Mouse (Mus musculus) MEL (cell line): ENCODE data around the gene Cabp2. TPM values are rescaled to one million over a fixed set of nuclear protein-coding genes. Genes with fewer than 3 reads are reported as not detected.
"Not testable (repeated sequence)": the region's sequence is repeated elsewhere in the genome, so short reads cannot be mapped to it uniquely, and the experiment has no call there.

Experiments used
- DNase-seq: peaks from one replicate; pipeline ENCODE4 v3.0.0; 2011; ENCODE audit warnings: low read depth, low spot score
- H3K27ac ChIP-seq: 2 replicates; pipeline ENCODE4 v1.5.1; 2012; ENCODE audit warnings: low read depth, mild to moderate bottlenecking, control low read depth, low read length, moderate library complexity; ENCODE audit not compliant: control insufficient read depth
- H3K27me3 ChIP-seq, 2 experiments: fragments of 150-350 bp in 1 of 2; sonication (generic) in 1 of 2; 2 replicates each; pipeline ENCODE4 v1.6.1; 2012; ENCODE audit warnings: low read length in 2 of 2, mild to moderate bottlenecking in 2 of 2, improper control_type of control experiment in 1 of 2, moderate library complexity in 1 of 2; ENCODE audit not compliant: insufficient read depth in 2 of 2, control insufficient read depth in 1 of 2
- H3K36me3 ChIP-seq, 2 experiments: 2 replicates each; pipeline ENCODE4 v1.6.1; 2012 to 2014; ENCODE audit warnings: low read length in 2 of 2, improper control_type of control experiment in 1 of 2, inconsistent platforms in 1 of 2, mild to moderate bottlenecking in 1 of 2; ENCODE audit not compliant: insufficient read depth in 2 of 2, control insufficient read depth in 1 of 2
- H3K4me1 ChIP-seq, 2 experiments: fragments of 150-350 bp in 1 of 2; sonication (generic) in 1 of 2; 2 replicates each; pipeline ENCODE4 v1.6.1; 2012; ENCODE audit warnings: low read length in 2 of 2, improper control_type of control experiment in 1 of 2, mild to moderate bottlenecking in 1 of 2; ENCODE audit not compliant: insufficient read depth in 2 of 2, control insufficient read depth in 1 of 2
- H3K4me3 ChIP-seq, 2 experiments: fragments of 150-350 bp in 1 of 2; sonication (generic) in 1 of 2; 2 replicates each; pipeline ENCODE4 v1.5.1; 2012; ENCODE audit warnings: low read depth in 2 of 2, low read length in 2 of 2, mild to moderate bottlenecking in 2 of 2, moderate library complexity in 2 of 2, control low read depth in 1 of 2, improper control_type of control experiment in 1 of 2; ENCODE audit not compliant: control insufficient read depth in 1 of 2, insufficient read depth in 1 of 2
- H3K79me2 ChIP-seq: 2 replicates; pipeline ENCODE4 v1.6.1; 2012; ENCODE audit warnings: mild to moderate bottlenecking, low read length, moderate library complexity; ENCODE audit not compliant: control insufficient read depth, poor library complexity, insufficient read depth
- H3K9ac ChIP-seq: 2 replicates; pipeline ENCODE4 v1.6.1; 2012; ENCODE audit warnings: low read depth, mild to moderate bottlenecking, control low read depth, low read length, moderate library complexity; ENCODE audit not compliant: control insufficient read depth, poor library complexity, severe bottlenecking
- H3K9me3 ChIP-seq: fragments of 150-350 bp; sonication (generic); replicated peaks from 2 replicates; pipeline ENCODE4 v1.6.1; 2012; ENCODE audit warnings: mild to moderate bottlenecking, low read length, improper control_type of control experiment, moderate library complexity; ENCODE audit not compliant: insufficient read depth
- BHLHE40 ChIP-seq: IDR thresholded peaks from 2 replicates; pipeline ENCODE4 v1.6.1; 2012; ENCODE audit warnings: low read depth, mild to moderate bottlenecking, inconsistent platforms, low read length, improper control_type of control experiment, borderline replicate concordance
- CHD1 ChIP-seq: IDR thresholded peaks from 2 replicates; pipeline ENCODE4 v1.6.1; 2012; ENCODE audit warnings: low read depth, mild to moderate bottlenecking, inconsistent platforms, low read length, improper control_type of control experiment
- CTCF ChIP-seq, 3 experiments: IDR thresholded peaks in 2 of 3; conservative IDR thresholded peaks in 1 of 3; 2 replicates each; pipeline ENCODE4 v1.5.1; 2011 to 2012; ENCODE audit warnings: low read length in 3 of 3, low read depth in 2 of 3, mild to moderate bottlenecking in 2 of 3, improper control_type of control experiment in 1 of 3, inconsistent platforms in 1 of 3, mixed read lengths in 1 of 3, moderate library complexity in 1 of 3; ENCODE audit not compliant: control insufficient read depth in 1 of 3, insufficient read depth in 1 of 3, poor library complexity in 1 of 3, severe bottlenecking in 1 of 3
- E2F4 ChIP-seq: IDR thresholded peaks from 2 replicates; pipeline ENCODE4 v1.6.1; 2011; ENCODE audit warnings: low read depth, low read length, improper control_type of control experiment, borderline replicate concordance
- JUND ChIP-seq: IDR thresholded peaks from 2 replicates; pipeline ENCODE4 v1.6.1; 2011; ENCODE audit warnings: low read depth, mild to moderate bottlenecking, improper control_type of control experiment, low read length
- KAT2A ChIP-seq: conservative IDR thresholded peaks from 2 replicates; pipeline ENCODE4 v1.6.1; 2012; ENCODE audit warnings: low read depth, low read length, improper control_type of control experiment, inconsistent platforms
- MAFK ChIP-seq: IDR thresholded peaks from 2 replicates; pipeline ENCODE4 v1.6.1; 2011; ENCODE audit warnings: low read depth, mild to moderate bottlenecking, low read length, improper control_type of control experiment, borderline replicate concordance
- MXI1 ChIP-seq: IDR thresholded peaks from 2 replicates; pipeline ENCODE4 v1.6.1; 2011; ENCODE audit warnings: mild to moderate bottlenecking, low read depth, low read length, improper control_type of control experiment
- MYB ChIP-seq: IDR thresholded peaks from 2 replicates; pipeline ENCODE4 v1.6.1; 2011; ENCODE audit warnings: mild to moderate bottlenecking, low read depth, low read length, improper control_type of control experiment
- MYC ChIP-seq: IDR thresholded peaks from 2 replicates; pipeline ENCODE4 v1.6.1; 2011; ENCODE audit warnings: low read depth, mild to moderate bottlenecking, low read length, improper control_type of control experiment, moderate library complexity
- NRF1 ChIP-seq: IDR thresholded peaks from 2 replicates; pipeline ENCODE4 v1.6.1; 2014; ENCODE audit warnings: low read depth, mild to moderate bottlenecking, inconsistent platforms, low read length, improper control_type of control experiment, moderate library complexity; ENCODE audit not compliant: poor library complexity, insufficient read depth, severe bottlenecking
- POLR2A ChIP-seq, 2 experiments: IDR thresholded peaks; 2 replicates each; pipeline ENCODE4 v1.6.1; 2011 to 2012; ENCODE audit warnings: low read length in 2 of 2, mild to moderate bottlenecking in 2 of 2, control low read depth in 1 of 2, improper control_type of control experiment in 1 of 2, low read depth in 1 of 2, moderate library complexity in 1 of 2; ENCODE audit not compliant: control insufficient read depth in 1 of 2, insufficient read depth in 1 of 2, poor library complexity in 1 of 2
- POLR2AphosphoS2 ChIP-seq: IDR thresholded peaks from 2 replicates; pipeline ENCODE4 v1.6.1; 2011; ENCODE audit warnings: low read length, improper control_type of control experiment
- RAD21 ChIP-seq: IDR thresholded peaks from 2 replicates; pipeline ENCODE4 v1.6.1; 2011; ENCODE audit warnings: mild to moderate bottlenecking, low read depth, low read length, improper control_type of control experiment
- RCOR1 ChIP-seq: IDR thresholded peaks from 2 replicates; pipeline ENCODE4 v1.6.1; 2012; ENCODE audit warnings: low read depth, mild to moderate bottlenecking, inconsistent platforms, low read length, improper control_type of control experiment
- SIN3A ChIP-seq: IDR thresholded peaks from 2 replicates; pipeline ENCODE4 v1.6.1; 2012; ENCODE audit warnings: low read length, improper control_type of control experiment, inconsistent platforms
- SMC3 ChIP-seq: IDR thresholded peaks from 2 replicates; pipeline ENCODE4 v1.6.1; 2011; ENCODE audit warnings: low read depth, low read length, improper control_type of control experiment
- TAL1 ChIP-seq: IDR thresholded peaks from 2 replicates; pipeline ENCODE4 v1.6.1; 2012; ENCODE audit warnings: mild to moderate bottlenecking, inconsistent platforms, low read length, moderate library complexity, mixed read lengths
- TBP ChIP-seq: IDR thresholded peaks from 2 replicates; pipeline ENCODE4 v1.8.0; 2011; ENCODE audit warnings: low read depth, low read length, improper control_type of control experiment
- UBTF ChIP-seq: IDR thresholded peaks from 2 replicates; pipeline ENCODE4 v1.6.1; 2012; ENCODE audit warnings: low read depth, mild to moderate bottlenecking, inconsistent platforms, low read length, improper control_type of control experiment, moderate library complexity, borderline replicate concordance; ENCODE audit not compliant: insufficient read depth
- USF2 ChIP-seq, 2 experiments: IDR thresholded peaks; 2 replicates each; pipeline ENCODE4 v1.6.1; 2011 to 2012; ENCODE audit warnings: improper control_type of control experiment in 2 of 2, low read length in 2 of 2, borderline replicate concordance in 1 of 2, inconsistent platforms in 1 of 2, low read depth in 1 of 2, mild to moderate bottlenecking in 1 of 2; ENCODE audit not compliant: insufficient read depth in 1 of 2
- ZKSCAN1 ChIP-seq: IDR thresholded peaks from 2 replicates; pipeline ENCODE4 v1.6.1; 2012; ENCODE audit warnings: low read depth, mild to moderate bottlenecking, inconsistent platforms, low read length, improper control_type of control experiment, moderate library complexity
- polyA plus RNA-seq, 2 experiments: library from polyadenylated mRNA; stranded (reverse) in 1 of 2; unstranded in 1 of 2; fragments of >175 nt in 1 of 2; fragments of >200 nt in 1 of 2; gene quantifications; 2 replicates each; pipeline versions ENCODE4 v1.2.1 to v1.2.4; 2012; ENCODE audit warnings: low replicate concordance in 2 of 2, low read depth in 1 of 2; ENCODE audit not compliant: insufficient read length in 2 of 2, insufficient read depth in 1 of 2, missing spikeins in 1 of 2
- total RNA-seq: library from RNA; depleted of rRNA; stranded (reverse); fragments of 300-350 nt; gene quantifications from 2 replicates; pipeline ENCODE4 v1.2.3, GENCODE M21; 2012

Cabp2 gene
- total and polyA plus RNA-seq, 3 experiments = 0.14 TPM; not detected in 2

DNA sequence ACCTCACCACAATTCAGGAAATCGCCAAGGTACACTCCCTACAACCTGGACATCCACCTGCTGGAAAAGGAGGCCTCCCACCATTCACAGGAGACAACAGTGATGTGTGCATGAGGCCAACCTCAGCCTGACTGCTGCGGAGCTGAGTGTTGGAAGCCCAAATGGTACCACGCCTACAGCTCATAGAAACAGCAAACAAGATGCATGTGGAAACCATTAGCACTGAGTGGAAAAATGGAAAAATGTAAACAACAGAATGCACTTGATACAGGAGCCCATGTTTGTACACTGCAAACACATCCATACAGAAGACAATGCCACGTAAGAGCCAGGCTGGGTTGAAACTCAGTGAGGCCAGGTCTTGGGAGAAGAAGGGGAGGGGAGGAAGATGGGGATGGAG is 43.1 kb downstream of the Cabp2 start:
- peaks cover 25 to 27% of the 10 kb centered on the region in 2 experiments for H3K4me1 ChIP-seq
- H3K9ac ChIP-seq = peak overlapping the region; percentile 64; the same call in 1 of the 2 replicates
- TF ChIP-seq SIN3A (0 out of 2 replicates have a peak, but pooled peaks have one; percentile 2), CHD1 (peak; percentile 17; the same call in 1 of the 2 replicates), MXI1 (0 out of 2 replicates have a peak, but pooled peaks have one; percentile 19), UBTF (no peak)
- H3K4me3 ChIP-seq = no peak overlapping the region
- peaks cover 7% of the 10 kb centered on the region for H3K79me2 ChIP-seq
- peaks cover 0 to 41% of the 10 kb centered on the region in 2 experiments; a peak in 2 of 4 replicates for H3K36me3 ChIP-seq
- no peaks in the 10 kb centered on the region for H3K27me3 ChIP-seq
- H3K9me3 ChIP-seq = no peaks in the 10 kb centered on the region
- H3K27ac ChIP-seq = peak overlapping the region; percentile 95
- DNase-seq = peak; percentile 30

DNA sequence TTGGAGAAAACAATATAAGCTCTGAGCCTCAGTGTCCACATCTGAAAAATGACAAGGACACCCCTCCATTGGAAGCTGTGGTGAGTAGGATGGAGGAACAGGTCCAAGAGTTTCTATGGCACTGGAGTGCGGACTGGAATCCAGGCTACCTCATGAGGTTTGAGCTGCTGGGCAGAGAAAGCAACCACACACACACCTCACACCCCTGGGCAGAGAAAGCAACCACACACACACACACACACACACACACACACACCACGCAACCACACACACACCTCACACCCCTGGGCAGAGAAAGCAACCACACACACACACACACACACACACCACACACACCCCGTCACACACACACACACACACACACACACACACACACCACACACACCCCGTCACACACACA is 43.9 kb downstream of the Cabp2 start:
- DNase-seq = peak; percentile 55
- Histone ChIP-seq H3K4me3 (peak overlapping the region; percentile 39 to 65), H3K4me1 (peaks cover 19 to 24% of the 10 kb centered on the region in 2 experiments), H3K27ac (peak overlapping the region; percentile 63), H3K36me3 (peaks cover 0 to 33% of the 10 kb centered on the region in 2 experiments; a peak in 2 of 4 replicates), H3K9ac (peak overlapping the region; percentile 68)
- not testable (repeated sequence) for H3K79me2 ChIP-seq, H3K9me3 ChIP-seq, H3K27me3 ChIP-seq
- TF ChIP-seq MYC = 0 out of 2 replicates have a peak, but pooled peaks have one; percentile 10

DNA sequence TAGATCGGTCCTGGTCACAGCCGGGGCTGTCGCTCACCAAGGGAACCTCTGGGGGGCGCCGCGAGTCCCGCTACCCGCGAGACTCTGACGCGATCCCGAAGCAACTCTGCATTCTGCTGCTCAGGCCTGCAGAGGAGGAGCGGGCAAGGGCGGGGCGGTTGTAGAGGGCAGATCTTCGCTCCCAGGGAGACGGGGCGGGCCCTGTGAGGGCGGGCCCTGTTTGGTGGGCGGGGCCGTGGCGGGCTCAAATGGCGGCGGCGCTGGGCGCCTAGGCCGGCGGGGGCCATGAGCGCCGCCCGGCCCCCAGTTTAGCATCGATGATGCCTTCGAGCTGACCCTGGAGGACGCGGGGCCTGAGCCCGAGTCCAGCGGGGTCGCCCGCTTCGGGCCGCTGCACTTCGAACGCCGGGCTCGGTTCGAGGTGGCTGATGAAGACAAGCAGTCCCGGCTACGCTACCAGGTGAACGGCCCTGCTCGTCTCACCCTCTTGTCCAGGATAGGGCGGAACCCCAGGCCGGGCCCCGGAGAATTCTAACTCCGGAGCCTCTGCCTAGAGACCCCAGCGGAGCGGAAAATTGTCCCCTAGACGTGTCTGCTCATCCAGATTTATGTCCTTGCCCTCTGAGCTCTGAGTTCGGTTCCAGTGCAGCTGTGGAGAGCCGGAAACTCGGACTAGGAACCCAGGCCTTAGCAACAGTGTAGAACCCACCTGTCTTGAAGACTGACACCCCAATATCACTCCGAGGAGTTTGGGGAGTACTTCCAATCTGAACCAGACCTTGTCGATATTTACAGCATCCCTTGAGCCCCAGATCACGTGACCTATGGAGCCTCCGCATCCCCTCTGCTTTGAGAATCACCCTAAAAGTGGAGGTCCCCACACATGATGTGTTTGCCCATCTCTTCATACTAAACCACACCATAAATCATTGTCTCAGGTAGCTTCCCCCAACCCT is 44.6 kb downstream of the Cabp2 start, which contains the start of gene Aip:
Aip (minus strand) TSS at position 118 of the 956 bp plus-strand sequence.
- Histone ChIP-seq H3K9me3 (no peaks in the 10 kb centered on the region), H3K4me3 (peak within 1 kb of the TSS; percentile 88 to 91), H3K27me3 (no peaks in the 10 kb centered on the region), H3K79me2 (peaks cover 4% of the 10 kb centered on the region; the same call in 1 of the 2 replicates), H3K9ac (peak within 1 kb of the TSS; percentile 95), H3K36me3 (peaks cover 0 to 26% of the 10 kb centered on the region in 2 experiments; a peak in 2 of 4 replicates), H3K4me1 (peaks cover 12 to 19% of the 10 kb centered on the region in 2 experiments), H3K27ac (peak within 1 kb of the TSS; percentile 63)
- peak; percentile 99 for DNase-seq
- TF ChIP-seq RAD21 (peak; percentile 28), CTCF (IDR thresholded peaks at IDR 0.05 in 2 of 3, conservative IDR thresholded peaks at IDR 0.05 in 1 of 3; ENCODE audit: control insufficient read depth in 1 of 3, insufficient read depth in 1 of 3, low read depth in 2 of 3, low read length in 3 of 3, poor library complexity in 1 of 3, severe bottlenecking in 1 of 3) (peak in 2 of 3 experiments; percentile 81 to 88; a peak in 5 of 6 replicates), MYB (no peak), JUND (no peak), E2F4 (no peak), SMC3 (peak; percentile 41), POLR2AphosphoS2 (peak; percentile 79; the same call in 1 of the 2 replicates), POLR2A (IDR thresholded peaks at IDR 0.05; ENCODE audit: control insufficient read depth in 1 of 2, insufficient read depth in 1 of 2, low read depth in 1 of 2, low read length in 2 of 2, poor library complexity in 1 of 2) (peak; percentile 78 to 97; a peak in 3 of 4 replicates), MAFK (no peak), NRF1 (peak; percentile 44; the same call in 1 of the 2 replicates), USF2 (IDR thresholded peaks at IDR 0.05; ENCODE audit: borderline replicate concordance in 1 of 2, insufficient read depth in 1 of 2, low read depth in 1 of 2, low read length in 2 of 2) (peak; percentile 24 to 72; a peak in 2 of 4 replicates), BHLHE40 (peak; percentile 81; the same call in 1 of the 2 replicates), TBP (peak; percentile 45; the same call in 1 of the 2 replicates), RCOR1 (no peak), UBTF (no peak), KAT2A (no peak; the same call in 1 of the 2 replicates), TAL1 (no peak), MXI1 (peak; percentile 63; the same call in 1 of the 2 replicates), ZKSCAN1 (no peak)
